Mouse (Mus musculus) heart, embryonic 15.5 days (tissue): Measurements from ENCODE around the gene Naa16. TPM values are rescaled to one million over a fixed set of nuclear protein-coding genes. Genes with fewer than 3 reads are reported as not detected.
"Not testable (repeated sequence)": the region's sequence is repeated elsewhere in the genome, so short reads cannot be mapped to it uniquely, and the experiment has no call there.

ENCODE experiments used
- ATAC-seq: fragments of 200-750 bp; cut with Nextera tagmentation; replicated peaks from 2 replicates; pipeline ENCODE4 v1.8.0; 2017; ENCODE audit warnings: low read depth, moderate TSS enrichment; ENCODE audit not compliant: insufficient number of reproducible peaks, insufficient read depth, low FRiP score
- H3K27ac ChIP-seq: fragments of 300-500 bp; sonication (generic); 2 replicates; pipeline ENCODE4 v1.5.1; 2015; ENCODE audit warnings: mild to moderate bottlenecking, inconsistent platforms
- H3K27me3 ChIP-seq: fragments of 300-500 bp; sonication (generic); 2 replicates; pipeline ENCODE4 v1.6.1; 2015; ENCODE audit warnings: inconsistent platforms
- H3K36me3 ChIP-seq: fragments of 300-500 bp; sonication (generic); 2 replicates; pipeline ENCODE4 v1.6.1; 2015; ENCODE audit warnings: mild to moderate bottlenecking, inconsistent platforms
- H3K4me1 ChIP-seq: fragments of 300-500 bp; sonication (generic); replicated peaks from 2 replicates; pipeline ENCODE4 v1.6.1; 2015; ENCODE audit warnings: inconsistent platforms
- H3K4me2 ChIP-seq: fragments of 300-500 bp; sonication (generic); 2 replicates; pipeline ENCODE4 v1.6.1; 2015; ENCODE audit warnings: inconsistent platforms, mild to moderate bottlenecking, moderate library complexity
- H3K4me3 ChIP-seq: fragments of 300-500 bp; sonication (generic); 2 replicates; pipeline ENCODE4 v1.5.1; 2015; ENCODE audit warnings: mild to moderate bottlenecking, inconsistent platforms
- H3K9ac ChIP-seq: fragments of 300-500 bp; sonication (generic); 2 replicates; pipeline ENCODE4 v1.6.1; 2015; ENCODE audit warnings: mild to moderate bottlenecking, inconsistent platforms
- H3K9me3 ChIP-seq: fragments of 300-500 bp; sonication (generic); replicated peaks from 2 replicates; pipeline ENCODE4 v1.6.1; 2016; ENCODE audit warnings: inconsistent platforms
- WGBS: fragments of 180-500 bp; shearing (Covaris S2); methylation state at CpG from one replicate; pipeline ENCODE4 v1.1.7; 2015; ENCODE audit warnings: mixed read lengths; 5-methylcytosine and 5-hydroxymethylcytosine counted together
- polyA plus RNA-seq: library from polyadenylated mRNA; unstranded; fragments of >200 nt; fragmentation: Nextera tagmentation; extraction: Ambion mirVana; gene quantifications from 2 replicates; pipeline ENCODE4 v1.2.1, GENCODE M21; 2015

The Naa16 gene
- polyA plus RNA-seq: 19.1 and 19.3 TPM in 2 replicates

DNA sequence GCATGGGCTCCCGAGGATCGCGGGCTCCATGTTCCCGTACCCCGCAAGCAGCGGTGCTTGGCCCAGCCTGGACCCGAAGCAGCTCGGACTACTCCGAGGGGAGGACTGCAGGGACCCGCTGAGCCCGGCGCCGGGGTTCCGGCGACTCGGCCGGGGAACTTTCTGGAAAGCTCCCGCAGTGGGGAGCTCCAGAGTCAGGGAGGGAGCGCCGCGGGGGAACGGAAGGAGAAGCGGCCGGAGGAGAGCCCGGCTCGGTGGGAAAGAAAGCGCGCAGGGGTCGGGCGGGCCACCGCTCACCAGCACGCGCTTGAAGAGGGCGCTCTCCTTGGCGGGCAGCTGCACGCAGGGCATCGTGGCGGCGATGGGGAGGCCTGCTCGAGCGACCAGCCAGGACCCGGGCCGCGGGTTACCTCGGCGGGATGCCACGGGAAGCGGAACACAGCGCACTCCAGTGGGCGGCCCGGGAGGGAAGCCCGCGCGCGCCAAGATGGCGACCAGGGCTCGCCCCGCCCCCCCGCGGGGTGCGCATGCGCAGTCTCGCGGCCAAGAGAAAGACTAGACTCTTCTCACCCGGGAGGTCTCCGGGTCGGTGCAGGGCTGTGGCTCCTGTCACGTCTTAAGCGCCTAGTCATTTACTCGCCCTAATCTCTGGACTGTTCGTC is at the start of gene Naa16:
Gene Naa16 (minus strand): TSS at position 514 of the 662 bp plus-strand sequence.
- Histone ChIP-seq H3K4me2 (peak within 1 kb of the TSS; percentile 73), H3K27me3 (no peaks in the 10 kb centered on the region), H3K9ac (peak within 1 kb of the TSS; percentile 94), H3K27ac (peak within 1 kb of the TSS; percentile 99), H3K4me3 (peak within 1 kb of the TSS; percentile 90), H3K9me3 (no peaks in the 10 kb centered on the region), H3K36me3 (peaks cover 8% of the 10 kb centered on the region; the same call in 1 of the 2 replicates), H3K4me1 (peaks cover 7% of the 10 kb centered on the region)
- ATAC-seq: peak; percentile 96
- under 1% methylated on average over 71 of the region's 71 CpGs for WGBS

DNA sequence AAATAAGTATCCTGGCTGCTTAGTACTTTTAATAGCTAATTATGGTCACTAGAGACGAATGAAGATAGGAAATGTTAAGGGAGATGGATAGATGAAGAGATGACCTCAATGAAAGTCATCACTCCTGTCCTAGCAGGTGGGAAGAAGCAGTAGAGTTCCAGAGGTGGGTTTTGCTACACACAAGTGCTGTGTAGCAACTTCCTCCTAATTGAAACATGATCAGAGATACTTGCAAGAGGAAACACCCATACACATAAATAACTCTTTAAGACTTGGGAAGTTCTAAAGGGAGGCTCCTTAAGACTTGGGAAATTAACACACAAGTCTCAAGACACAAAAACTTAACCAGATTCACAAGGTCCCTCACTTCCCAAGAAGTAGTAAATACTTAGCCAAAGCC is 43.5 kb upstream of the Naa16 start:
- Histone ChIP-seq H3K9ac (no peak overlapping the region), H3K4me2 (no peak overlapping the region), H3K36me3 (no peaks in the 10 kb centered on the region), H3K27me3 (no peaks in the 10 kb centered on the region), H3K9me3 (no peaks in the 10 kb centered on the region), H3K27ac (no peak overlapping the region), H3K4me3 (no peak overlapping the region), H3K4me1 (no peaks in the 10 kb centered on the region)
- 74% methylated on average over 1 of the region's 1 CpGs for WGBS
- no peak for ATAC-seq

DNA sequence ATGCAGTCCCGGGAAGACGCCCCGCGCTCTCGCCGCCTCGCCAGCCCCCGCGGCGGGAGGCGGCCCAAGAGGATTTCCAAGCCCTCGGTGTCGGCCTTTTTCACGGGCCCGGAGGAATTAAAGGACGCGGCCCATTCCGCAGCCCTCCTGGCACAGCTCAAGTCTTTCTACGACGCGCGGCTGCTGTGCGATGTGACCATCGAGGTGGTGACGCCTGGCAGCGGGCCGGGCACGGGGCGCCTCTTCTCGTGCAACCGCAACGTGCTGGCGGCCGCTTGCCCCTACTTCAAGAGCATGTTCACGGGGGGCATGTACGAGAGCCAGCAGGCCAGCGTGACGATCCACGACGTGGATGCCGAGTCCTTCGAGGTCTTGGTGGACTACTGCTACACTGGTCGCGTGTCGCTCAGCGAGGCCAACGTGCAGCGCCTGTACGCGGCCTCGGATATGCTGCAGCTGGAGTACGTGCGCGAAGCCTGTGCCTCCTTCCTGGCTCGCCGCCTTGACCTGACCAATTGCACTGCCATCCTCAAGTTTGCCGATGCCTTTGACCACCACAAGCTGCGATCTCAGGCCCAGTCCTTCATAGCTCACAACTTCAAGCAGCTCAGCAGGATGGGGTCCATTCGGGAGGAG is 36.3 kb upstream of the Naa16 start:
- H3K4me2 ChIP-seq: peak overlapping the region; percentile 63
- H3K4me1 ChIP-seq, H3K27me3 ChIP-seq, H3K9me3 ChIP-seq: not testable (repeated sequence)
- peak overlapping the region; percentile 55 for H3K9ac ChIP-seq
- peaks cover 13% of the 10 kb centered on the region for H3K36me3 ChIP-seq
- H3K27ac ChIP-seq: peak overlapping the region; percentile 92
- peak overlapping the region; percentile 52 for H3K4me3 ChIP-seq
- WGBS: 54% methylated on average over 13 of the region's 59 CpGs
- ATAC-seq: peak; percentile 27

DNA sequence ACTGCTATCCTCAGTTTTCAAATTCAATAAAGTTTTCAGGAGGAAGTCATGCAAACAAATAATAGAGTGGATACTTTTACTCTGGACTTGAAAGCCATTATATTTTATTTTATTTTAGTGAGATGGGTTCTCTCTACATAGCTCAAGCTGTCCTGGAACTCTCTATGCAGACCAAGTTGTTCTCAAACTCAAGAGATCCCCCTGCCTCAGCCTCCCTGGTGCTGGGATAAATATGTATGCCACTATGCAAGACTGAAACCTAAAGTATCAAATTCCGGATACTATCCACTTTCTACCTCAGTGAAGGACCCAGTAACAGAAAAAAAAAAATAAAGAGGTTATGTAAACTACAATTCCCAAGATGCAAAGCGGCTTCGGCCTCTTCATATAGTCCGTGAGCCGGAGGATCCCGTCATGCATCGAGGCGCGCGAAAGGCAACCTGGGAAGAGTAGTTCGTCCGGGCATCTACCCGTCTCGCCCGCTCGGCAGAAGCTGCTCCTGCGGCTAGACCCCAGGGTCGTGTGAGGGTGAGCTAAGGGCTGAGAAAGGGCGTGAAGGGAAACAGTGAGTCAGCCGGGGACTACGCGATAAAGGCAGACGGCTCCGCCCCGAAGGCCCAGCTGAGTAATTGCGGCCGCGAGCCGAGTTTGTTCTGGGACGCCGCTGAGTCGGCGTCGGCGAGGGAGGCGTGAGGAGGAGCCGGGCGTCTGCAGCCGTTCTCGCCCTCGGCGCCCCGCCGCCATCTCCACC is 35.6 kb upstream of the Naa16 start, which contains the start of gene Kbtbd7:
Gene Kbtbd7 (plus strand): TSS at position 533 of the 751 bp plus-strand sequence.
- peaks cover 13% of the 10 kb centered on the region for H3K36me3 ChIP-seq
- 1% methylated on average over 29 of the region's 44 CpGs for WGBS
- H3K4me1 ChIP-seq: peaks cover 2% of the 10 kb centered on the region; the same call in 1 of the 2 replicates
- H3K27ac ChIP-seq: peak within 1 kb of the TSS; percentile 92
- peak within 1 kb of the TSS; percentile 52 for H3K4me3 ChIP-seq
- peak within 1 kb of the TSS; percentile 55 for H3K9ac ChIP-seq
- peak within 1 kb of the TSS; percentile 63 for H3K4me2 ChIP-seq
- H3K9me3 ChIP-seq: peaks cover 4% of the 10 kb centered on the region; the same call in 1 of the 2 replicates
- no peaks in the 10 kb centered on the region for H3K27me3 ChIP-seq
- ATAC-seq: peak; percentile 100

DNA sequence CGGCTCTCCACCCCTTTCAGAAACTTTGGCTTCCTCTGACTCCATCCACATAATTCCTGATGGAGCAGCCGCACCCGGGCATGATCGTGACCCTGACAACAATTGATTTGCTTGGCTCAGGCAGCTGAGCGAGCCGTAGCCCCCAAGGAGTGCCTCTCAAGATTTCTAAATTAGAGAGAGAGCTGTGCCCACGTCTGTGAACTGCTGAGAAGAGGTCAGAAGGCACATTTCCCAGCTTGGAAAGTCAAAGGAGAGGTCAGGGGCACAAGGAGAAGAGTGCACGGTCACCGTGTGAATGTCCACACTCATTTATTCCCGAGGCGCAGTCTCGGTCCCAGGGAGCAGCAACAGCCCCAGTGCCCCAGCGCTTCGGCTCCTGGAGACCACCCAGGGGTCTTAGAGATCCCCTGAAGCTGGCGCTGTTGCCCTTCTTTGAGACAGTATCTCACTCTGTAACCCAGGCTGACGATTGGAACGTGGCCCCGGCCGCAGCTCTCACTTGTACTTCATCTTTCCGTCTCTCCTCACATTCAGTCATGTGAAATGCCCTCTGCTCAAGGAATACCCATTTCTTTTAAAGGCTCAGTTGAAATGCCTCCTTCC is 29.6 kb upstream of the Naa16 start:
- H3K27me3 ChIP-seq: no peaks in the 10 kb centered on the region
- no peak overlapping the region for H3K4me2 ChIP-seq
- H3K4me3 ChIP-seq: no peak overlapping the region
- no peak overlapping the region for H3K9ac ChIP-seq
- no peaks in the 10 kb centered on the region for H3K9me3 ChIP-seq
- whole genome bisulfite sequencing: 71% methylated on average over 20 of the region's 20 CpGs
- no peak overlapping the region for H3K27ac ChIP-seq
- H3K36me3 ChIP-seq: peaks cover 16% of the 10 kb centered on the region
- no peaks in the 10 kb centered on the region for H3K4me1 ChIP-seq
- no peak for ATAC-seq

DNA sequence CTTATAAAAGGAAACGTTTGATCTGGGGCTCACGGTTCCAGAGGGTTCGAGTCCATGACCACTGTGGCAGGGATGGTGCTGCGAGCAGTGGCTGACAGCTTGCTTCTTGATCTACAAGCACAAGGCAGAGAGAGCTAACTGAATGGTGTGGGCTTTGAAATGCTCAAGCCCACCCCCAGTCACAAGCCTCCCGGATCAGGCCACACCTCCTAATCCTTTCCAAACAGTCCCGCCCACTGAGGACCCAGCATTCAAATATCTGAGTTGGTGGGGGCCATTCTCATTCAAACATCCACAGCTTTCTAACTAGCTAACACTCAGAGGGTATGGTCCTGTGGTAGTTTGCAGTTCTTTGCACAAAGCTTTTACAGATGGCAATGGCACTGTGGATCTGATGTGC is 22.5 kb upstream of the Naa16 start:
- 84% methylated on average over 6 of the region's 6 CpGs for WGBS
- H3K4me1 ChIP-seq: no peaks in the 10 kb centered on the region
- no peak overlapping the region for H3K4me2 ChIP-seq
- H3K4me3 ChIP-seq: no peak overlapping the region
- no peak overlapping the region for H3K9ac ChIP-seq
- H3K9me3 ChIP-seq: no peaks in the 10 kb centered on the region
- no peak for ATAC-seq
- H3K27me3 ChIP-seq: no peaks in the 10 kb centered on the region
- H3K36me3 ChIP-seq: peaks cover 23% of the 10 kb centered on the region
- H3K27ac ChIP-seq: no peak overlapping the region

DNA sequence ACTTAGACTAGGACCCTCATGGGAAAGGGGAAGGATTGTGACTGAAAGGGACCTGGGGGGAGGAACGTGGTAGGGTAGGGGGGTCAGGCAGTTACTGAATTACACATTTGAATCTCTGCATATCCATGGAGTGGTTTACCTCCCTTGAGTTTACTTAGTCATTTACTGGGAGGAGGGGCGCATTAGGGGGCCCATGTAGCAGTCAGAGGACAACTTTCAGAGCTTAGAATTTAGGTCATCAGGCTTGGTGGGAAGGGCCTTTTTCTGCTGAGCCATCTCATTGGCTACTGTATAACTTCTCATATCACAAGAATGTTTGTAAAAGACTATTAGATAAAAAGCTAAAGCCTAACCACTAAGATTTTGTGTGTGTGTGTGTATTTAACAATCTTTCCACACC is 20.1 kb upstream of the Naa16 start:
- no peak overlapping the region for H3K4me2 ChIP-seq
- peaks cover 24% of the 10 kb centered on the region for H3K36me3 ChIP-seq
- no peaks in the 10 kb centered on the region for H3K9me3 ChIP-seq
- H3K27ac ChIP-seq: no peak overlapping the region
- no peaks in the 10 kb centered on the region for H3K27me3 ChIP-seq
- H3K4me1 ChIP-seq: no peaks in the 10 kb centered on the region
- 71% methylated on average over 2 of the region's 2 CpGs for WGBS
- H3K4me3 ChIP-seq: no peak overlapping the region
- H3K9ac ChIP-seq: no peak overlapping the region
- ATAC-seq: no peak

DNA sequence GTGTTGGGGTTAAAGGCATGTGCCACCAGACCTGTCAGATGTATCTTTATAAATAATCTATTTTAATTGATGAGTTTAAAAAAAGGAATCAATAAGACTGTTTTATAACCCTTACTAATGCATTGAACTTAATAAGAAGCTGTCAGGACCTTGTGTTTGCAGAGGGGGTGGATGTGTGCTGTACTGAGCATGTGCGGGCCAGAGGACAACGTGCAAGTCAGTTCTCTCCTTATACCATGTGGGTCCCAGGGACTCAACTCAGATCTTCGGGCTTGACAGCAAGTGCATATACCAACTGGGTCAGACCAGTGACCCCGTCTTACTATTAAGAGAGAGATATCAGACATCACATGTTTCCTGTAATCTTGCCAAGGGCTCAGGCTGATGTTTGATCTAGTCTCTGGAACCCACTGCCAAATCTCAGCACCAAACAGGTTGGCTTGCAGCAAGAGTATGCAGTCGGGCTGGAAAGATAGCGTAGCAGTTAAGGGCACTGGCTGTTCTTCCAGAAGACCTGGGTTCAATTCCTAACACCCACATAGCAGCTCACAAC is 18.8 kb upstream of the Naa16 start:
- 69% methylated on average over 6 of the region's 6 CpGs for WGBS
- Histone ChIP-seq H3K4me1 (no peaks in the 10 kb centered on the region), H3K9me3 (no peaks in the 10 kb centered on the region), H3K27ac (no peak overlapping the region), H3K27me3 (no peaks in the 10 kb centered on the region), H3K9ac (no peak overlapping the region), H3K4me2 (no peak overlapping the region), H3K36me3 (peaks cover 24% of the 10 kb centered on the region), H3K4me3 (no peak overlapping the region)
- ATAC-seq: no peak

DNA sequence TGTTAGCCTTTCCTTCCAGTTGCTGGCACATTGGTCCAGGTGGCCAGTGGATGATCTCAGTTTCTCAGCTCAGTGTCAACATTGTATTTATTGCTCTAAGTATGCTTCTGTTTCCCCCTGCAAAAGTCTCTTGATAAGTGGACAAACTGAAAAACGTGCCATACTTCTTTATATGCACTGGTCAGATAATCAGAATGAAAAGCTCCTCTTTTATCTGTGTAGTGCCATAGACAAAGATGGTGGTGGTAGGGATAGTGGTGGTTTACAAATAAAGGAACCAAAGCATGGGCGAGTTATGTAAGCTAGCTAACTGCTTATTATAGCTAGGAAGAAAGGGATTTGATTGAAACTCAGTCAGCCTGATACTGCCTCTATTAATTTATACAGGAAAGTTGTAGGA is 17.1 kb upstream of the Naa16 start:
- no peaks in the 10 kb centered on the region for H3K9me3 ChIP-seq
- H3K4me2 ChIP-seq: no peak overlapping the region
- H3K9ac ChIP-seq: no peak overlapping the region
- H3K36me3 ChIP-seq: peaks cover 28% of the 10 kb centered on the region
- H3K27me3 ChIP-seq: no peaks in the 10 kb centered on the region
- no peak overlapping the region for H3K4me3 ChIP-seq
- no peak overlapping the region for H3K27ac ChIP-seq
- 70% methylated on average over 2 of the region's 2 CpGs for WGBS
- ATAC-seq: no peak
- H3K4me1 ChIP-seq: no peaks in the 10 kb centered on the region

DNA sequence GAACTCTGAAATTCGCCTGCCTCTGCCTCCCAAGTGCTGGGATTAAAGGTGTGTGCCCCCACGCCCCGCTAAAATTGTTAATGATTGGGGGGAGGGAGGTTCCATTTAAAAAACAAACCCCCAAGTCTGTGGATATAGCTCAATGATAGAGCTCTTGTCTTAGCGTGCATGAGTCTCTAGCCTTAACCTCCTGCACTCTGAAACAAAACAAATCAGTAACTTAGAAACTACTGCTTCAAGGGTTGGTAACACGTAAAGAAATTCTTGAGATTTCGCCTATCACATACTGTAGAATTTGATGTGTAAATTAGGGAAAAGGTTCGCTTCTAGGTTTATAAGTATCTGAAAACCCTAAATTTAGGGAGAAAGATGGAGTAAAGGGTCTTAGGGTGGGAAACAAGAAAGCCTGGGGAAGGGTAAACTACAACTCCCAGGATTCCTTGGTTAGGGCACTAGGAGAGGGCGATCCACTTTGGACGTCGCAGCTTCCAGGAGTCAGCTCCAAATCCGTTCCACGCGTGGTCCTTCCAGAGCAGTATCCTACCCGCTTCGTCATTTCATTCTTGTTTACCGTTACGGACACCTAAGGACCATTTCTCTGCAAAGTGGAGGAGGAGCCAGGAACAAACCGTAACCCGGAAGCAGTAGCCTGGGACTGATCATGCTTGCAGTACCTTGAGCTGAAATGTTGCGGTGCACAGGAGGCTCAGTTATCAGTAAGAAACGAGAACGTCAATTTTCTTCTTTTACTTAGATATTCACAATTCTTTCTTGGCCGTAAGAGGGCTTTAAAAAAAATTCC is 6.9 kb upstream of the Naa16 start, which contains the start of gene Mtrf1:
Gene Mtrf1 (plus strand): TSS at position 452 of the 802 bp plus-strand sequence.
- Histone ChIP-seq H3K27me3 (no peaks in the 10 kb centered on the region), H3K9me3 (no peaks in the 10 kb centered on the region), H3K4me3 (peak within 1 kb of the TSS; percentile 66), H3K4me2 (peak within 1 kb of the TSS; percentile 54), H3K9ac (peak within 1 kb of the TSS; percentile 63), H3K27ac (peak within 1 kb of the TSS; percentile 87), H3K36me3 (peaks cover 9% of the 10 kb centered on the region; the same call in 1 of the 2 replicates), H3K4me1 (no peaks in the 10 kb centered on the region; the same call in 1 of the 2 replicates)
- ATAC-seq: 0 out of 2 replicates have a peak, but pooled peaks have one; percentile 43
- 18% methylated on average over 23 of the region's 23 CpGs for WGBS
